Mouse (Mus musculus): Measurements from ENCODE around the gene Gm20388. TPM values are rescaled to one million over a fixed set of nuclear protein-coding genes. Genes with fewer than 3 reads are reported as not detected.
"Not testable (repeated sequence)": the region's sequence is repeated elsewhere in the genome, so short reads cannot be mapped to it uniquely, and the experiment has no call there.

Gm20388 gene
- polyA plus RNA-seq, 1 experiment from 2014 or later, result not detected

- Histone ChIP-seq H3K27ac (ENCODE audit: low read depth, low read length) (no peak overlapping the region), H3K4me1 (ENCODE audit: control insufficient read depth, insufficient read depth, low read length) (no peaks in the 10 kb centered on the region), H3K9me3 (ENCODE audit: control insufficient read depth, low read length) (no peaks in the 10 kb centered on the region), H3K36me3 (ENCODE audit: control insufficient read depth, insufficient read depth, low read length) (no peaks in the 10 kb centered on the region), H3K4me3 (ENCODE audit: low read depth, low read length) (no peak overlapping the region), H3K27me3 (ENCODE audit: control insufficient read depth, insufficient read depth, low read length) (no peaks in the 10 kb centered on the region), H3K4me2 (no peak overlapping the region), H3K9ac (ENCODE audit: low read length) (no peak overlapping the region)
- DNase-seq (ENCODE audit: low spot score, missing footprints), result no peak
- 93% methylated on average over 3 of the region's 3 CpGs for WGBS
- no peak for ATAC-seq (ENCODE audit: low FRiP score)
Observed at GRCm38 (mm10) chr8:123022727-123023126, 3112.1 kb downstream of the Gm20388 start.

- H3K4me2 ChIP-seq, result no peak overlapping the region
- H3K4me1 ChIP-seq (ENCODE audit: control insufficient read depth, insufficient read depth, low read length), result no peaks in the 10 kb centered on the region
- H3K9ac ChIP-seq (ENCODE audit: low read length), result no peak overlapping the region
- no peak overlapping the region for H3K27ac ChIP-seq (ENCODE audit: low read depth, low read length)
- H3K4me3 ChIP-seq (ENCODE audit: low read depth, low read length), result no peak overlapping the region
- 92% methylated on average over 2 of the region's 2 CpGs for whole genome bisulfite sequencing
- no peak for ATAC-seq (ENCODE audit: low FRiP score)
- H3K27me3 ChIP-seq (ENCODE audit: control insufficient read depth, insufficient read depth, low read length), result no peaks in the 10 kb centered on the region
- no peaks in the 10 kb centered on the region for H3K36me3 ChIP-seq (ENCODE audit: control insufficient read depth, insufficient read depth, low read length)
- DNase-seq (ENCODE audit: low spot score, missing footprints), result no peak
- H3K9me3 ChIP-seq (ENCODE audit: control insufficient read depth, low read length), result no peaks in the 10 kb centered on the region
Observed at GRCm38 (mm10) chr8:123024226-123024625, 3113.6 kb downstream of the Gm20388 start.

- no peak overlapping the region for H3K9ac ChIP-seq (ENCODE audit: low read length)
- H3K4me3 ChIP-seq (ENCODE audit: low read depth, low read length), result no peak overlapping the region
- no peak for ATAC-seq (ENCODE audit: low FRiP score)
- H3K27me3 ChIP-seq (ENCODE audit: control insufficient read depth, insufficient read depth, low read length), result no peaks in the 10 kb centered on the region
- H3K9me3 ChIP-seq (ENCODE audit: control insufficient read depth, low read length), result no peaks in the 10 kb centered on the region
- H3K36me3 ChIP-seq (ENCODE audit: control insufficient read depth, insufficient read depth, low read length), result no peaks in the 10 kb centered on the region
- H3K4me2 ChIP-seq, result no peak overlapping the region
- 88% methylated on average over 3 of the region's 3 CpGs for WGBS
- DNase-seq (ENCODE audit: low spot score, missing footprints), result no peak
- H3K4me1 ChIP-seq (ENCODE audit: control insufficient read depth, insufficient read depth, low read length), result no peaks in the 10 kb centered on the region
- no peak overlapping the region for H3K27ac ChIP-seq (ENCODE audit: low read depth, low read length)
Observed at GRCm38 (mm10) chr8:123025951-123026351, 3115.3 kb downstream of the Gm20388 start.

- Histone ChIP-seq H3K27me3 (ENCODE audit: control insufficient read depth, insufficient read depth, low read length) (no peaks in the 10 kb centered on the region), H3K4me1 (ENCODE audit: control insufficient read depth, insufficient read depth, low read length) (0 out of 2 replicates have a peak, but pooled peaks cover 2% of the 10 kb centered on the region), H3K9me3 (ENCODE audit: control insufficient read depth, low read length) (no peaks in the 10 kb centered on the region), H3K4me3 (ENCODE audit: low read depth, low read length) (no peak overlapping the region), H3K27ac (ENCODE audit: low read depth, low read length) (no peak overlapping the region), H3K9ac (ENCODE audit: low read length) (no peak overlapping the region), H3K36me3 (ENCODE audit: control insufficient read depth, insufficient read depth, low read length) (no peaks in the 10 kb centered on the region), H3K4me2 (no peak overlapping the region)
- ATAC-seq (ENCODE audit: low FRiP score) (no peak), DNase-seq (ENCODE audit: low spot score, missing footprints) (no peak)
- 94% methylated on average over 8 of the region's 8 CpGs for WGBS
Observed at GRCm38 (mm10) chr8:123027786-123028185, 3117.1 kb downstream of the Gm20388 start.

GRCm38 (mm10) chr8:123030091-123030490, 3119.4 kb downstream of the Gm20388 start:
- not testable (repeated sequence) for H3K4me2 ChIP-seq; H3K4me1 ChIP-seq (ENCODE audit: control insufficient read depth, insufficient read depth, low read length); ATAC-seq (ENCODE audit: low FRiP score); H3K9ac ChIP-seq (ENCODE audit: low read length); DNase-seq (ENCODE audit: low spot score, missing footprints); H3K4me3 ChIP-seq (ENCODE audit: low read depth, low read length); H3K27ac ChIP-seq (ENCODE audit: low read depth, low read length); H3K27me3 ChIP-seq (ENCODE audit: control insufficient read depth, insufficient read depth, low read length); H3K9me3 ChIP-seq (ENCODE audit: control insufficient read depth, low read length); H3K36me3 ChIP-seq (ENCODE audit: control insufficient read depth, insufficient read depth, low read length)
- whole genome bisulfite sequencing, result 83% methylated on average over 5 of the region's 5 CpGs

- 91% methylated on average over 7 of the region's 7 CpGs for WGBS
- Histone ChIP-seq H3K4me2 (no peak overlapping the region), H3K27me3 (ENCODE audit: control insufficient read depth, insufficient read depth, low read length) (no peaks in the 10 kb centered on the region), H3K9me3 (ENCODE audit: control insufficient read depth, low read length) (no peaks in the 10 kb centered on the region), H3K4me1 (ENCODE audit: control insufficient read depth, insufficient read depth, low read length) (peaks cover 4% of the 10 kb centered on the region; the same call in 1 of the 2 replicates), H3K36me3 (ENCODE audit: control insufficient read depth, insufficient read depth, low read length) (no peaks in the 10 kb centered on the region), H3K4me3 (ENCODE audit: low read depth, low read length) (no peak overlapping the region), H3K27ac (ENCODE audit: low read depth, low read length) (no peak overlapping the region), H3K9ac (ENCODE audit: low read length) (no peak overlapping the region)
- DNase-seq (ENCODE audit: low spot score, missing footprints) (no peak), ATAC-seq (ENCODE audit: low FRiP score) (no peak)
Observed at GRCm38 (mm10) chr8:123031321-123031978, 3120.8 kb downstream of the Gm20388 start.

- H3K9me3 ChIP-seq (ENCODE audit: control insufficient read depth, low read length), result no peaks in the 10 kb centered on the region
- H3K4me1 ChIP-seq (ENCODE audit: control insufficient read depth, insufficient read depth, low read length), result peaks cover 7% of the 10 kb centered on the region; the same call in 1 of the 2 replicates
- no peak overlapping the region for H3K4me2 ChIP-seq
- no peaks in the 10 kb centered on the region for H3K27me3 ChIP-seq (ENCODE audit: control insufficient read depth, insufficient read depth, low read length)
- no peak for ATAC-seq (ENCODE audit: low FRiP score)
- H3K9ac ChIP-seq (ENCODE audit: low read length), result no peak overlapping the region
- no peak overlapping the region for H3K4me3 ChIP-seq (ENCODE audit: low read depth, low read length)
- no peak for DNase-seq (ENCODE audit: low spot score, missing footprints)
- H3K27ac ChIP-seq (ENCODE audit: low read depth, low read length), result no peak overlapping the region
- H3K36me3 ChIP-seq (ENCODE audit: control insufficient read depth, insufficient read depth, low read length), result no peaks in the 10 kb centered on the region
Observed at GRCm38 (mm10) chr8:123032730-123033129, 3122.1 kb downstream of the Gm20388 start.

- no peak overlapping the region for H3K27ac ChIP-seq (ENCODE audit: low read depth, low read length)
- H3K9ac ChIP-seq (ENCODE audit: low read length), result no peak overlapping the region
- ATAC-seq (ENCODE audit: low FRiP score), result no peak
- H3K4me1 ChIP-seq (ENCODE audit: control insufficient read depth, insufficient read depth, low read length), result peaks cover 9% of the 10 kb centered on the region
- H3K9me3 ChIP-seq (ENCODE audit: control insufficient read depth, low read length), result no peaks in the 10 kb centered on the region
- no peak overlapping the region for H3K4me2 ChIP-seq
- H3K27me3 ChIP-seq (ENCODE audit: control insufficient read depth, insufficient read depth, low read length), result no peaks in the 10 kb centered on the region
- no peaks in the 10 kb centered on the region for H3K36me3 ChIP-seq (ENCODE audit: control insufficient read depth, insufficient read depth, low read length)
- DNase-seq (ENCODE audit: low spot score, missing footprints), result no peak
- H3K4me3 ChIP-seq (ENCODE audit: low read depth, low read length), result no peak overlapping the region
Observed at GRCm38 (mm10) chr8:123033431-123033830, 3122.8 kb downstream of the Gm20388 start.

GRCm38 (mm10) chr8:123034171-123034570, 3123.5 kb downstream of the Gm20388 start:
- DNase-seq (ENCODE audit: low spot score, missing footprints), result no peak
- H3K9ac ChIP-seq (ENCODE audit: low read length), result no peak overlapping the region
- peaks cover 15% of the 10 kb centered on the region for H3K4me1 ChIP-seq (ENCODE audit: control insufficient read depth, insufficient read depth, low read length)
- WGBS, result 85% methylated on average over 6 of the region's 6 CpGs
- no peak overlapping the region for H3K4me3 ChIP-seq (ENCODE audit: low read depth, low read length)
- ATAC-seq (ENCODE audit: low FRiP score), result no peak
- no peaks in the 10 kb centered on the region for H3K9me3 ChIP-seq (ENCODE audit: control insufficient read depth, low read length)
- no peaks in the 10 kb centered on the region for H3K36me3 ChIP-seq (ENCODE audit: control insufficient read depth, insufficient read depth, low read length)
- H3K27me3 ChIP-seq (ENCODE audit: control insufficient read depth, insufficient read depth, low read length), result no peaks in the 10 kb centered on the region
- H3K4me2 ChIP-seq, result no peak overlapping the region
- no peak overlapping the region for H3K27ac ChIP-seq (ENCODE audit: low read depth, low read length)

Data from midbrain, embryonic 11.5 days (tissue).